Mouse (Mus musculus) neural tube, embryonic 12.5 days (tissue): ENCODE results near the gene Gm3252. TPM values are rescaled to one million over a fixed set of nuclear protein-coding genes. Genes with fewer than 3 reads are reported as not detected.
"Not testable (repeated sequence)": the region's sequence is repeated elsewhere in the genome, so short reads cannot be mapped to it uniquely, and the experiment has no call there.

Experiments used
- ATAC-seq: fragments of 200-750 bp; cut with Nextera tagmentation; 2 replicates; pipeline ENCODE4 v1.8.0; 2017; ENCODE audit warnings: low read depth, mild to moderate bottlenecking, moderate TSS enrichment, moderate library complexity; ENCODE audit not compliant: low FRiP score
- H3K27ac ChIP-seq: fragments of 300-500 bp; sonication (generic); 2 replicates; pipeline ENCODE4 v1.5.1; 2016
- H3K27me3 ChIP-seq: fragments of 300-500 bp; sonication (generic); replicated peaks from 2 replicates; pipeline ENCODE4 v1.6.1; 2016; ENCODE audit warnings: mild to moderate bottlenecking
- H3K36me3 ChIP-seq: fragments of 300-500 bp; sonication (generic); 2 replicates; pipeline ENCODE4 v1.6.1; 2016; ENCODE audit warnings: mild to moderate bottlenecking
- H3K4me1 ChIP-seq: fragments of 300-500 bp; sonication (generic); 2 replicates; pipeline ENCODE4 v1.6.1; 2016
- H3K4me2 ChIP-seq: fragments of 300-500 bp; sonication (generic); replicated peaks from 2 replicates; pipeline ENCODE4 v1.6.1; 2016; ENCODE audit warnings: mild to moderate bottlenecking
- H3K4me3 ChIP-seq: fragments of 300-500 bp; sonication (generic); 2 replicates; pipeline ENCODE4 v1.5.1; 2016
- H3K9ac ChIP-seq: fragments of 300-500 bp; sonication (generic); 2 replicates; pipeline ENCODE4 v1.6.1; 2016; ENCODE audit warnings: mild to moderate bottlenecking
- H3K9me3 ChIP-seq: fragments of 300-500 bp; sonication (generic); 2 replicates; pipeline ENCODE4 v1.6.1; 2016; ENCODE audit warnings: mild to moderate bottlenecking
- WGBS: fragments of 180-500 bp; shearing (Covaris S2); methylation state at CpG from one replicate; pipeline ENCODE4 v1.1.7; 2016; 5-methylcytosine and 5-hydroxymethylcytosine counted together
- polyA plus RNA-seq: library from polyadenylated mRNA; unstranded; fragments of >200 nt; fragmentation: Nextera tagmentation; extraction: Ambion mirVana; gene quantifications from 2 replicates; pipeline ENCODE4 v1.2.1, GENCODE M21; 2016

Gm3252 gene
- 0.33 and 0.87 TPM in 2 replicates for polyA plus RNA-seq

GRCm38 (mm10) chr14:4726038-4726880, at the start of gene Gm3252:
Gene Gm3252 (plus strand): TSS chr14:4726775.
- H3K4me1 ChIP-seq, H3K9me3 ChIP-seq, ATAC-seq, H3K27ac ChIP-seq, H3K27me3 ChIP-seq, H3K9ac ChIP-seq, H3K36me3 ChIP-seq: not testable (repeated sequence)
- WGBS, result under 1% methylated on average over 21 of the region's 47 CpGs
- Histone ChIP-seq H3K4me3 (peak within 1 kb of the TSS; percentile 16), H3K4me2 (peak within 1 kb of the TSS; percentile 54)

GRCm38 (mm10) chr14:4708938-4709337, 17.6 kb upstream of the Gm3252 start, which contains the start of gene Gm7876:
Gene Gm7876 (plus strand): TSS chr14:4709238.
- not testable (repeated sequence) for H3K9ac ChIP-seq, ATAC-seq, H3K27ac ChIP-seq, H3K4me2 ChIP-seq, H3K4me1 ChIP-seq, H3K27me3 ChIP-seq, H3K36me3 ChIP-seq, H3K9me3 ChIP-seq, H3K4me3 ChIP-seq
- 93% methylated on average over 1 of the region's 2 CpGs for WGBS

- H3K9ac ChIP-seq, H3K27me3 ChIP-seq, H3K9me3 ChIP-seq, ATAC-seq, H3K4me1 ChIP-seq, H3K4me3 ChIP-seq, H3K36me3 ChIP-seq, H3K27ac ChIP-seq, H3K4me2 ChIP-seq: not testable (repeated sequence)
- 89% methylated on average over 1 of the region's 2 CpGs for WGBS
Observed at GRCm38 (mm10) chr14:4776037-4776436, 49.5 kb downstream of the Gm3252 start, which contains the start of gene Gm9602. Gene Gm9602 (plus strand): TSS chr14:4776337.

Other genes starting within 250 kb of the Gm3252 start
- gene Gm3182, start 245.0 kb upstream of the Gm3252 start, polyA plus RNA-seq, result not detected in 2 replicates
- not detected in 2 replicates for gene Gm3047, start 171.4 kb upstream of the Gm3252 start, polyA plus RNA-seq
- not detected in 2 replicates for gene Gm8159, start 94.4 kb upstream of the Gm3252 start, polyA plus RNA-seq
- 0.49 TPM in 1 of 2 replicates, not detected in the other for gene Gm3239, start 62.6 kb upstream of the Gm3252 start, polyA plus RNA-seq
- not detected in 2 replicates for gene Gm7876, start 17.5 kb upstream of the Gm3252 start, polyA plus RNA-seq
- gene Gm9602, start 49.6 kb downstream of the Gm3252 start, polyA plus RNA-seq, result not detected in 2 replicates
- gene Gm3269, start 111.3 kb downstream of the Gm3252 start, polyA plus RNA-seq, result not detected in 2 replicates
- gene Gm3264, start 128.8 kb downstream of the Gm3252 start, polyA plus RNA-seq, result 1.5 and 2.4 TPM in 2 replicates
- 0.16 TPM in 1 of 2 replicates, not detected in the other for gene Gm3278, start 165.6 kb downstream of the Gm3252 start, polyA plus RNA-seq